Mouse (Mus musculus): ENCODE results near the gene Fggy. TPM values are rescaled to one million over a fixed set of nuclear protein-coding genes. Genes with fewer than 3 reads are reported as not detected.

The Fggy gene
- polyA plus RNA-seq, 1 experiment from 2014 or later = 5.3 TPM

GRCm38 (mm10) chr4:95772663-95773062 is 215.4 kb downstream of the Fggy start:
- Histone ChIP-seq H3K4me3 (no peak overlapping the region), H3K4me1 (no peaks in the 10 kb centered on the region), H3K9me3 (replicated peaks) (no peaks in the 10 kb centered on the region), H3K4me2 (no peak overlapping the region), H3K9ac (no peak overlapping the region), H3K27ac (no peak overlapping the region), H3K36me3 (ENCODE audit: poor library complexity, severe bottlenecking) (no peaks in the 10 kb centered on the region), H3K27me3 (no peaks in the 10 kb centered on the region)
- WGBS = 11% methylated on average over 3 of the region's 3 CpGs
- ATAC-seq = no peak

- Histone ChIP-seq H3K4me2 (no peak overlapping the region), H3K36me3 (ENCODE audit: poor library complexity, severe bottlenecking) (no peaks in the 10 kb centered on the region), H3K4me3 (no peak overlapping the region), H3K4me1 (no peaks in the 10 kb centered on the region), H3K9ac (no peak overlapping the region), H3K27ac (no peak overlapping the region), H3K27me3 (no peaks in the 10 kb centered on the region), H3K9me3 (replicated peaks) (no peaks in the 10 kb centered on the region)
- 74% methylated on average over 3 of the region's 3 CpGs for WGBS
- no peak for ATAC-seq
Observed at GRCm38 (mm10) chr4:95775574-95775973, 218.3 kb downstream of the Fggy start.

GRCm38 (mm10) chr4:95777839-95778238 is 220.5 kb downstream of the Fggy start:
- H3K4me1 ChIP-seq = no peaks in the 10 kb centered on the region
- 82% methylated on average over 2 of the region's 2 CpGs for WGBS
- H3K27ac ChIP-seq = no peak overlapping the region
- H3K9me3 ChIP-seq (replicated peaks) = no peaks in the 10 kb centered on the region
- no peak for ATAC-seq
- no peak overlapping the region for H3K4me3 ChIP-seq
- no peak overlapping the region for H3K9ac ChIP-seq
- no peaks in the 10 kb centered on the region for H3K36me3 ChIP-seq (ENCODE audit: poor library complexity, severe bottlenecking)
- H3K27me3 ChIP-seq = no peaks in the 10 kb centered on the region
- no peak overlapping the region for H3K4me2 ChIP-seq

- Histone ChIP-seq H3K27me3 (no peaks in the 10 kb centered on the region), H3K4me3 (no peak overlapping the region), H3K4me2 (no peak overlapping the region), H3K9me3 (replicated peaks) (no peaks in the 10 kb centered on the region), H3K27ac (no peak overlapping the region), H3K9ac (no peak overlapping the region), H3K4me1 (no peaks in the 10 kb centered on the region), H3K36me3 (ENCODE audit: poor library complexity, severe bottlenecking) (no peaks in the 10 kb centered on the region)
- WGBS = 98% methylated on average over 4 of the region's 4 CpGs
- ATAC-seq = no peak
Observed at GRCm38 (mm10) chr4:95778528-95778927, 221.2 kb downstream of the Fggy start.

- no peak for ATAC-seq
- H3K4me1 ChIP-seq = 0 out of 2 replicates have a peak, but pooled peaks cover 4% of the 10 kb centered on the region
- no peak overlapping the region for H3K4me2 ChIP-seq
- H3K4me3 ChIP-seq = no peak overlapping the region
- 89% methylated on average over 4 of the region's 4 CpGs for WGBS
- no peaks in the 10 kb centered on the region for H3K36me3 ChIP-seq (ENCODE audit: poor library complexity, severe bottlenecking)
- no peaks in the 10 kb centered on the region for H3K27me3 ChIP-seq
- H3K9me3 ChIP-seq (replicated peaks) = no peaks in the 10 kb centered on the region
- no peak overlapping the region for H3K27ac ChIP-seq
- H3K9ac ChIP-seq = no peak overlapping the region
Observed at GRCm38 (mm10) chr4:95784146-95784895, 227.0 kb downstream of the Fggy start.

GRCm38 (mm10) chr4:95787609-95788008 is 230.3 kb downstream of the Fggy start:
- WGBS = 38% methylated on average over 2 of the region's 2 CpGs
- no peaks in the 10 kb centered on the region for H3K9me3 ChIP-seq (replicated peaks)
- H3K4me1 ChIP-seq = 0 out of 2 replicates have a peak, but pooled peaks cover 4% of the 10 kb centered on the region
- H3K9ac ChIP-seq = no peak overlapping the region
- ATAC-seq = no peak
- H3K4me3 ChIP-seq = no peak overlapping the region
- no peak overlapping the region for H3K4me2 ChIP-seq
- H3K27ac ChIP-seq = no peak overlapping the region
- H3K27me3 ChIP-seq = no peaks in the 10 kb centered on the region
- no peaks in the 10 kb centered on the region for H3K36me3 ChIP-seq (ENCODE audit: poor library complexity, severe bottlenecking)

GRCm38 (mm10) chr4:95788867-95789266 is 231.6 kb downstream of the Fggy start:
- H3K4me3 ChIP-seq = no peak overlapping the region
- no peaks in the 10 kb centered on the region for H3K27me3 ChIP-seq
- 72% methylated on average over 2 of the region's 2 CpGs for WGBS
- H3K4me1 ChIP-seq = 0 out of 2 replicates have a peak, but pooled peaks cover 4% of the 10 kb centered on the region
- ATAC-seq = no peak
- H3K27ac ChIP-seq = no peak overlapping the region
- no peaks in the 10 kb centered on the region for H3K9me3 ChIP-seq (replicated peaks)
- H3K36me3 ChIP-seq (ENCODE audit: poor library complexity, severe bottlenecking) = no peaks in the 10 kb centered on the region
- no peak overlapping the region for H3K9ac ChIP-seq
- H3K4me2 ChIP-seq = no peak overlapping the region

GRCm38 (mm10) chr4:95791913-95792475 is 234.7 kb downstream of the Fggy start:
- Histone ChIP-seq H3K9me3 (replicated peaks) (no peaks in the 10 kb centered on the region), H3K9ac (no peak overlapping the region), H3K27ac (no peak overlapping the region), H3K4me1 (0 out of 2 replicates have a peak, but pooled peaks cover 4% of the 10 kb centered on the region), H3K4me2 (no peak overlapping the region), H3K36me3 (ENCODE audit: poor library complexity, severe bottlenecking) (no peaks in the 10 kb centered on the region), H3K4me3 (no peak overlapping the region), H3K27me3 (no peaks in the 10 kb centered on the region)
- ATAC-seq = no peak
- 90% methylated on average over 3 of the region's 3 CpGs for WGBS

- ATAC-seq = no peak
- WGBS = 45% methylated on average over 7 of the region's 7 CpGs
- Histone ChIP-seq H3K9me3 (replicated peaks) (no peaks in the 10 kb centered on the region), H3K4me1 (0 out of 2 replicates have a peak, but pooled peaks cover 4% of the 10 kb centered on the region), H3K36me3 (ENCODE audit: poor library complexity, severe bottlenecking) (no peaks in the 10 kb centered on the region), H3K27me3 (no peaks in the 10 kb centered on the region), H3K27ac (no peak overlapping the region), H3K4me2 (no peak overlapping the region), H3K4me3 (no peak overlapping the region), H3K9ac (no peak overlapping the region)
Observed at GRCm38 (mm10) chr4:95793647-95794328, 236.5 kb downstream of the Fggy start.

- no peaks in the 10 kb centered on the region for H3K27me3 ChIP-seq
- H3K4me2 ChIP-seq = no peak overlapping the region
- H3K9ac ChIP-seq = no peak overlapping the region
- no peak overlapping the region for H3K4me3 ChIP-seq
- H3K4me1 ChIP-seq = no peaks in the 10 kb centered on the region
- no peak for ATAC-seq
- no peaks in the 10 kb centered on the region for H3K9me3 ChIP-seq (replicated peaks)
- WGBS = 88% methylated on average over 6 of the region's 6 CpGs
- no peaks in the 10 kb centered on the region for H3K36me3 ChIP-seq (ENCODE audit: poor library complexity, severe bottlenecking)
- no peak overlapping the region for H3K27ac ChIP-seq
Observed at GRCm38 (mm10) chr4:95794651-95795050, 237.3 kb downstream of the Fggy start.

- Histone ChIP-seq H3K4me2 (no peak overlapping the region), H3K9me3 (replicated peaks) (no peaks in the 10 kb centered on the region), H3K27ac (no peak overlapping the region), H3K27me3 (no peaks in the 10 kb centered on the region), H3K4me1 (no peaks in the 10 kb centered on the region), H3K4me3 (no peak overlapping the region), H3K36me3 (ENCODE audit: poor library complexity, severe bottlenecking) (no peaks in the 10 kb centered on the region), H3K9ac (no peak overlapping the region)
- 86% methylated on average over 2 of the region's 2 CpGs for WGBS
- no peak for ATAC-seq
Observed at GRCm38 (mm10) chr4:95795283-95795682, 238.0 kb downstream of the Fggy start.

- no peaks in the 10 kb centered on the region for H3K4me1 ChIP-seq
- H3K4me3 ChIP-seq = no peak overlapping the region
- H3K9me3 ChIP-seq (replicated peaks) = no peaks in the 10 kb centered on the region
- ATAC-seq = no peak
- no peak overlapping the region for H3K9ac ChIP-seq
- no peak overlapping the region for H3K4me2 ChIP-seq
- no peaks in the 10 kb centered on the region for H3K27me3 ChIP-seq
- H3K36me3 ChIP-seq (ENCODE audit: poor library complexity, severe bottlenecking) = no peaks in the 10 kb centered on the region
- no peak overlapping the region for H3K27ac ChIP-seq
- 65% methylated on average over 2 of the region's 2 CpGs for WGBS
Observed at GRCm38 (mm10) chr4:95819650-95820049, 262.3 kb downstream of the Fggy start.
